Mouse (Mus musculus) ES-E14 (cell line): ENCODE data around the gene Bnip3. TPM values are rescaled to one million over a fixed set of nuclear protein-coding genes. Genes with fewer than 3 reads are reported as not detected.

Experiments used
- DNase-seq: peaks from one replicate; pipeline ENCODE4 v3.0.0-alpha.2; 2013; ENCODE audit warnings: low read depth, low spot score
- H3K27ac ChIP-seq: 2 replicates; pipeline ENCODE4 v1.5.1; 2012; ENCODE audit warnings: low read depth, mild to moderate bottlenecking, low read length, moderate library complexity, mixed read lengths; ENCODE audit not compliant: poor library complexity, insufficient read depth, severe bottlenecking
- H3K36me3 ChIP-seq: 2 replicates; pipeline ENCODE4 v1.6.1; 2012; ENCODE audit warnings: mild to moderate bottlenecking, low read length, moderate library complexity, mixed read lengths; ENCODE audit not compliant: control insufficient read depth, poor library complexity, insufficient read depth, severe bottlenecking
- H3K4me1 ChIP-seq, 2 experiments: fragments of 150-350 bp in 1 of 2; sonication (generic) in 1 of 2; 2 replicates each; pipeline ENCODE4 v1.6.1; 2012; ENCODE audit warnings: low read length in 2 of 2, mild to moderate bottlenecking in 1 of 2, mixed read lengths in 1 of 2; ENCODE audit not compliant: control insufficient read depth in 2 of 2, insufficient read depth in 2 of 2, poor library complexity in 1 of 2
- H3K4me3 ChIP-seq, 2 experiments: fragments of 150-350 bp in 1 of 2; sonication (generic) in 1 of 2; 2 replicates each; pipeline ENCODE4 v1.5.1; 2012; ENCODE audit warnings: low read length in 2 of 2, low read depth in 1 of 2, mild to moderate bottlenecking in 1 of 2, mixed read lengths in 1 of 2; ENCODE audit not compliant: insufficient read depth in 1 of 2, poor library complexity in 1 of 2, severe bottlenecking in 1 of 2
- H3K9ac ChIP-seq: 2 replicates; pipeline ENCODE4 v1.6.1; 2012; ENCODE audit warnings: low read depth, mild to moderate bottlenecking, low read length, mixed read lengths; ENCODE audit not compliant: poor library complexity, insufficient read depth, severe bottlenecking
- H3K9me3 ChIP-seq: fragments of 150-350 bp; sonication (generic); 2 replicates; pipeline ENCODE4 v1.6.1; 2012; ENCODE audit warnings: low read depth, mild to moderate bottlenecking, low read length; ENCODE audit not compliant: control insufficient read depth, insufficient read depth
- CHD2 ChIP-seq: IDR thresholded peaks from 2 replicates; pipeline ENCODE4 v1.6.1; 2014; ENCODE audit warnings: mild to moderate bottlenecking, low read depth, low read length, inconsistent platforms
- HCFC1 ChIP-seq: IDR thresholded peaks from 2 replicates; pipeline ENCODE4 v1.6.1; 2012; ENCODE audit warnings: low read length, inconsistent platforms, borderline replicate concordance; ENCODE audit not compliant: insufficient read depth
- MAFK ChIP-seq: IDR thresholded peaks from 2 replicates; pipeline ENCODE4 v1.6.1; 2014; ENCODE audit warnings: mild to moderate bottlenecking, low read depth, low read length, inconsistent platforms; ENCODE audit not compliant: insufficient read depth
- ZC3H11A ChIP-seq: IDR thresholded peaks from 2 replicates; pipeline ENCODE4 v1.6.1; 2012; ENCODE audit warnings: low read depth, mild to moderate bottlenecking, inconsistent platforms, low read length, borderline replicate concordance
- ZNF384 ChIP-seq: IDR thresholded peaks from 2 replicates; pipeline ENCODE4 v1.6.1; 2012; ENCODE audit warnings: low read depth, low read length, inconsistent platforms
- in situ Hi-C, 2 experiments: fragments of 600-800 bp; cut with MboI; formaldehyde crosslinking; loops; one replicate each; pipeline ENCODE4 v1.15.1; 2025; ENCODE audit warnings: low sequenced_read_pairs in 2 of 2, inconsistent platforms in 1 of 2; ENCODE audit not compliant: unreplicated experiment in 2 of 2
- total RNA-seq: library from RNA; depleted of rRNA; stranded (reverse); fragments of 300-350 nt; gene quantifications from 2 replicates; pipeline ENCODE4 v1.2.3, GENCODE M21; 2012

The Bnip3 gene
- total RNA-seq, 1 experiment, result 56.6 TPM

GRCm38 (mm10) chr7:138908768-138909276 lies 497 bp downstream of the Bnip3 start:
- no peak overlapping the region for H3K27ac ChIP-seq
- in situ Hi-C loops, result no loop called here
- H3K4me3 ChIP-seq, result peak overlapping the region; percentile 80 to 90
- peaks cover 10 to 11% of the 10 kb centered on the region in 2 experiments for H3K4me1 ChIP-seq
- no peaks in the 10 kb centered on the region for H3K9me3 ChIP-seq
- no peak for TF ChIP-seq HCFC1
- no peak for TF ChIP-seq ZNF384
- no peak for TF ChIP-seq ZC3H11A
- TF ChIP-seq MAFK, result no peak
- no peak for TF ChIP-seq CHD2
- H3K36me3 ChIP-seq, result no peaks in the 10 kb centered on the region
- DNase-seq, result no peak
- H3K9ac ChIP-seq, result peak overlapping the region; percentile 88

- in situ Hi-C loops, result no loop called here
Measured at GRCm38 (mm10) chr7:138907976-138908375, 1.3 kb downstream of the Bnip3 start.

GRCm38 (mm10) chr7:138907043-138907442 lies 2.3 kb downstream of the Bnip3 start:
- no peak overlapping the region; the same call in 1 of the 2 replicates for H3K9ac ChIP-seq
- no peak for DNase-seq
- H3K27ac ChIP-seq, result no peak overlapping the region
- H3K4me3 ChIP-seq, result peak overlapping the region; percentile 32 to 80
- peaks cover 10 to 14% of the 10 kb centered on the region in 2 experiments for H3K4me1 ChIP-seq
- in situ Hi-C loops, result no loop called here
- H3K36me3 ChIP-seq, result no peaks in the 10 kb centered on the region
- peak; percentile 81 for TF ChIP-seq MAFK
- TF ChIP-seq ZNF384, result no peak
- H3K9me3 ChIP-seq, result no peaks in the 10 kb centered on the region

More at GRCm38 (mm10) chr7:138907976-138908375, 1.3 kb downstream of the Bnip3 start:
- H3K36me3 ChIP-seq, result no peaks in the 10 kb centered on the region
- H3K27ac ChIP-seq, result no peak overlapping the region
- DNase-seq, result no peak
- TF ChIP-seq HCFC1 (no peak), CHD2 (no peak), ZNF384 (no peak), MAFK (no peak), ZC3H11A (no peak)
- peak overlapping the region; percentile 80 to 90 for H3K4me3 ChIP-seq
- H3K4me1 ChIP-seq, result peaks cover 10 to 13% of the 10 kb centered on the region in 2 experiments
- peak overlapping the region; percentile 48 for H3K9ac ChIP-seq
- no peaks in the 10 kb centered on the region for H3K9me3 ChIP-seq

DNA sequence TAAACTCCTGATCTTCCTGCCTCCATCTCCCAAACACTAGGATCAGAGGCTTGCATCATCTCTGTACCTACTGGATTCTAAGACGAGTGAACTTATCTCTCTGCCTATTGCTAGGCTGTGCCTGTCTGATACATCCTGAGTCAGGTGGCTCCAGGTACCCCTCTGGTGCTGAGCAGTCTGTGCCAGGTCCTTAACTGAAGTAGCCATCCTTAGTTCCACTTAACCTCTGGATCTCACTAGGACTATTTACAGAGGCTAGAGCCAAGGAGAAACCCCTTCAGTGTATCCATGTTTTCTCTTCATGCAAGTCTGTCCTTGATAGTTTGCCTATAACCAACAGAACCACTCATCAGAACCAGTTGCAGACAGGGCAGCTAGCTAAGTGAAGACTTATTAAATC lies 2.9 kb downstream of the Bnip3 start:
- Histone ChIP-seq H3K9ac (no peak overlapping the region), H3K27ac (no peak overlapping the region), H3K9me3 (no peaks in the 10 kb centered on the region), H3K4me1 (peaks cover 10% of the 10 kb centered on the region in 2 experiments), H3K36me3 (no peaks in the 10 kb centered on the region), H3K4me3 (peak overlapping the region; percentile 32 to 80)
- no peak for DNase-seq
- no peak for TF ChIP-seq MAFK
- TF ChIP-seq ZC3H11A, result no peak
- no peak for TF ChIP-seq CHD2
- no peak for TF ChIP-seq ZNF384
- no peak for TF ChIP-seq HCFC1
- in situ Hi-C loops, result no loop called here

GRCm38 (mm10) chr7:138903886-138904435 lies 5.4 kb downstream of the Bnip3 start:
- in situ Hi-C loops, result no loop called here
- H3K9me3 ChIP-seq, result no peaks in the 10 kb centered on the region
- peaks cover 4 to 10% of the 10 kb centered on the region in 2 experiments; a peak in 2 of 4 replicates for H3K4me1 ChIP-seq
- H3K9ac ChIP-seq, result no peak overlapping the region
- DNase-seq, result no peak
- no peaks in the 10 kb centered on the region for H3K36me3 ChIP-seq
- no peak overlapping the region for H3K27ac ChIP-seq
- TF ChIP-seq CHD2 (no peak), ZC3H11A (no peak)
- H3K4me3 ChIP-seq, result no peak overlapping the region
